Mouse (Mus musculus) G1E (cell line): Measurements from ENCODE around the gene Trpm4. TPM values are rescaled to one million over a fixed set of nuclear protein-coding genes. Genes with fewer than 3 reads are reported as not detected.

Experiments
- ATAC-seq: 2 replicates; pipeline ENCODE4 v1.8.0; 2016; ENCODE audit warnings: mild to moderate bottlenecking; ENCODE audit not compliant: insufficient number of reproducible peaks, poor library complexity, low FRiP score, severe bottlenecking; ENCODE audit errors: extremely low read depth
- DNase-seq: peaks from one replicate; pipeline ENCODE4 v3.0.0; 2012; ENCODE audit warnings: low spot score
- H3K27me3 ChIP-seq: 2 replicates; pipeline ENCODE4 v1.6.1; 2012; ENCODE audit warnings: mild to moderate bottlenecking, low read length, inconsistent platforms; ENCODE audit not compliant: insufficient read depth
- H3K36me3 ChIP-seq: replicated peaks from 2 replicates; pipeline ENCODE3; 2012; ENCODE audit warnings: mild to moderate bottlenecking, inconsistent platforms
- H3K4me1 ChIP-seq: 2 replicates; pipeline ENCODE4 v1.6.1; 2012; ENCODE audit warnings: low read depth, low read length, inconsistent platforms, mixed read lengths; ENCODE audit not compliant: insufficient read depth
- H3K4me3 ChIP-seq: 2 replicates; pipeline ENCODE4 v1.5.1; 2012; ENCODE audit warnings: low read depth, mild to moderate bottlenecking, inconsistent platforms, low read length, moderate library complexity, mixed read lengths
- H3K9me3 ChIP-seq: replicated peaks from 2 replicates; pipeline ENCODE4 v1.6.1; 2012; ENCODE audit warnings: inconsistent platforms
- CTCF ChIP-seq: IDR thresholded peaks from 2 replicates; pipeline ENCODE4 v1.5.1; 2012; ENCODE audit warnings: low read depth, low read length, inconsistent platforms, mixed read lengths
- GATA1 ChIP-seq: IDR thresholded peaks from 2 replicates; pipeline ENCODE4 v1.6.1; 2012; ENCODE audit warnings: borderline replicate concordance, low read length, inconsistent platforms, mixed read lengths
- GATA2 ChIP-seq: IDR thresholded peaks from 2 replicates; pipeline ENCODE4 v1.6.1; 2012; ENCODE audit warnings: low read depth, low read length, inconsistent platforms, borderline replicate concordance
- POLR2AphosphoS5 ChIP-seq: IDR thresholded peaks from 2 replicates; pipeline ENCODE4 v1.6.1; 2012; ENCODE audit warnings: low read depth, low read length, inconsistent platforms; ENCODE audit not compliant: insufficient replicate concordance
- TAL1 ChIP-seq: conservative IDR thresholded peaks from 2 replicates; pipeline ENCODE4 v1.6.1; 2012; ENCODE audit warnings: low read depth, low read length, inconsistent platforms, mixed read lengths
- polyA plus RNA-seq: library from polyadenylated mRNA; stranded (reverse); fragments of >175 nt; gene quantifications from 2 replicates; pipeline ENCODE4 v1.2.3, GENCODE M21; 2012
- total RNA-seq, 2 experiments: library from RNA; stranded (forward) in 1 of 2; stranded (reverse) in 1 of 2; fragments of 200-1000 nt in 1 of 2; fragments of >200 nt in 1 of 2; fragmentation: Nextera tagmentation in 1 of 2; gene quantifications; 2 replicates each; pipeline ENCODE4 v1.2.3; 2014 to 2017

The Trpm4 gene
- not detected in 2 replicates for total RNA-seq (2014; fragmentation: Nextera tagmentation)
- total RNA-seq (2017), result 0.23 and 0.49 TPM in 2 replicates
- 0.11 and 0.21 TPM in 2 replicates for polyA plus RNA-seq

- Histone ChIP-seq H3K27me3 (peaks cover 59% of the 10 kb centered on the region), H3K36me3 (no peaks in the 10 kb centered on the region), H3K4me3 (peak within 1 kb of the TSS; percentile 65; the same call in 1 of the 2 replicates), H3K9me3 (0 out of 2 replicates have a peak, but pooled peaks cover 2% of the 10 kb centered on the region), H3K4me1 (peaks cover 20% of the 10 kb centered on the region)
- no peak for DNase-seq
- ATAC-seq, result no peak
- TF ChIP-seq GATA1, result no peak
- TF ChIP-seq TAL1, result no peak
- TF ChIP-seq GATA2, result no peak
- TF ChIP-seq CTCF, result no peak
- TF ChIP-seq POLR2AphosphoS5, result no peak
Measured at GRCm38 (mm10) chr7:45333431-45333982, at the start of gene Trpm4. Trpm4 (minus strand) TSS chr7:45333780.

- ATAC-seq (no peak), DNase-seq (no peak)
- TF ChIP-seq TAL1 (no peak), CTCF (no peak), GATA2 (no peak), POLR2AphosphoS5 (no peak), GATA1 (no peak)
- Histone ChIP-seq H3K27me3 (no peaks in the 10 kb centered on the region; the same call in 1 of the 2 replicates), H3K36me3 (peaks cover 95% of the 10 kb centered on the region), H3K4me3 (no peak overlapping the region), H3K4me1 (peaks cover 54% of the 10 kb centered on the region), H3K9me3 (no peaks in the 10 kb centered on the region)
Measured at GRCm38 (mm10) chr7:45376057-45376456, 42.5 kb upstream of the Trpm4 start.

- no peak for TF ChIP-seq CTCF
- no peak for TF ChIP-seq POLR2AphosphoS5
- ATAC-seq, result peak; percentile 22; the same call in 1 of the 2 replicates
- Histone ChIP-seq H3K27me3 (peaks cover 5% of the 10 kb centered on the region; the same call in 1 of the 2 replicates), H3K9me3 (no peaks in the 10 kb centered on the region), H3K4me3 (no peak overlapping the region), H3K4me1 (peaks cover 56% of the 10 kb centered on the region), H3K36me3 (peaks cover 81% of the 10 kb centered on the region)
- DNase-seq, result no peak
Measured at GRCm38 (mm10) chr7:45374620-45375019, 41.0 kb upstream of the Trpm4 start.

- Histone ChIP-seq H3K36me3 (peaks cover 73% of the 10 kb centered on the region), H3K27me3 (peaks cover 5% of the 10 kb centered on the region; the same call in 1 of the 2 replicates), H3K9me3 (no peaks in the 10 kb centered on the region), H3K4me1 (peaks cover 69% of the 10 kb centered on the region), H3K4me3 (no peak overlapping the region)
- ATAC-seq (no peak), DNase-seq (no peak)
- TF ChIP-seq POLR2AphosphoS5, result no peak
- TF ChIP-seq GATA1, result no peak
- no peak for TF ChIP-seq GATA2
- no peak for TF ChIP-seq CTCF
- no peak for TF ChIP-seq TAL1
Measured at GRCm38 (mm10) chr7:45372371-45372770, 38.8 kb upstream of the Trpm4 start.

- Histone ChIP-seq H3K27me3 (peaks cover 16% of the 10 kb centered on the region), H3K36me3 (peaks cover 56% of the 10 kb centered on the region), H3K4me1 (peaks cover 65% of the 10 kb centered on the region), H3K9me3 (no peaks in the 10 kb centered on the region), H3K4me3 (peak within 1 kb of the TSS; percentile 73)
- TF ChIP-seq GATA2 (no peak), CTCF (no peak), TAL1 (no peak)
- DNase-seq, result peak; percentile 77
- ATAC-seq, result peak; percentile 78
Measured at GRCm38 (mm10) chr7:45370475-45371311, 37.1 kb upstream of the Trpm4 start, which contains the start of gene Lin7b. Lin7b (minus strand) TSS chr7:45370583.

GRCm38 (mm10) chr7:45369836-45370474, 36.4 kb upstream of the Trpm4 start:
- TF ChIP-seq POLR2AphosphoS5 (no peak), TAL1 (no peak), CTCF (no peak), GATA1 (no peak), GATA2 (no peak)
- Histone ChIP-seq H3K4me1 (peaks cover 63% of the 10 kb centered on the region), H3K4me3 (peak overlapping the region; percentile 73), H3K36me3 (peaks cover 50% of the 10 kb centered on the region), H3K9me3 (no peaks in the 10 kb centered on the region), H3K27me3 (peaks cover 23% of the 10 kb centered on the region)
- DNase-seq (no peak), ATAC-seq (no peak)
